Mouse (Mus musculus) embryonic facial prominence, embryonic 14.5 days (tissue): ENCODE measurements around the gene Il17re. TPM values are rescaled to one million over a fixed set of nuclear protein-coding genes. Genes with fewer than 3 reads are reported as not detected.

Source experiments
- ATAC-seq: fragments of 200-750 bp; cut with Nextera tagmentation; 2 replicates; pipeline ENCODE4 v1.8.0; 2017; ENCODE audit warnings: low read depth, moderate number of reproducible peaks, moderate TSS enrichment
- DNase-seq: peaks from one replicate; pipeline ENCODE4 v3.0.0-alpha.2; 2015; ENCODE audit warnings: low spot score
- H3K27ac ChIP-seq: fragments of 300-500 bp; sonication (generic); replicated peaks from 2 replicates; pipeline ENCODE4 v1.5.1; 2014; ENCODE audit warnings: low read depth, mild to moderate bottlenecking, low read length, moderate library complexity
- H3K27me3 ChIP-seq: fragments of 300-500 bp; sonication (generic); replicated peaks from 2 replicates; pipeline ENCODE4 v1.6.1; 2014; ENCODE audit warnings: low read length; ENCODE audit not compliant: control insufficient read depth, insufficient read depth
- H3K36me3 ChIP-seq: fragments of 300-500 bp; sonication (generic); 2 replicates; pipeline ENCODE4 v1.6.1; 2014; ENCODE audit warnings: low read length, mixed read lengths; ENCODE audit not compliant: control insufficient read depth, insufficient read depth
- H3K4me1 ChIP-seq: fragments of 300-500 bp; sonication (generic); 2 replicates; pipeline ENCODE4 v1.6.1; 2014; ENCODE audit warnings: antibody characterized with exemption, low read length; ENCODE audit not compliant: control insufficient read depth, insufficient read depth
- H3K4me2 ChIP-seq: fragments of 300-500 bp; sonication (generic); 2 replicates; pipeline ENCODE4 v1.6.1; 2014; ENCODE audit warnings: low read depth, mild to moderate bottlenecking, low read length, moderate library complexity, mixed read lengths
- H3K4me3 ChIP-seq: fragments of 300-500 bp; sonication (generic); 2 replicates; pipeline ENCODE4 v1.5.1; 2014; ENCODE audit warnings: low read depth, mild to moderate bottlenecking, low read length
- H3K9ac ChIP-seq: fragments of 300-500 bp; sonication (generic); 2 replicates; pipeline ENCODE4 v1.6.1; 2014; ENCODE audit warnings: low read depth, mild to moderate bottlenecking, low read length, moderate library complexity, mixed read lengths
- H3K9me3 ChIP-seq: fragments of 300-500 bp; sonication (generic); 2 replicates; pipeline ENCODE4 v1.6.1; 2016; ENCODE audit warnings: low read length; ENCODE audit not compliant: control insufficient read depth
- WGBS: fragments of 180-500 bp; shearing (Covaris S2); extraction: QIAGEN DNeasy Blood & Tissue Kit; methylation state at CpG from one replicate; pipeline ENCODE4 v1.1.7; 2014; 5-methylcytosine and 5-hydroxymethylcytosine counted together
- polyA plus RNA-seq: library from polyadenylated mRNA; unstranded; fragments of >200 nt; fragmentation: Nextera tagmentation; extraction: Ambion mirVana; gene quantifications from 2 replicates; pipeline ENCODE4 v1.2.1, GENCODE M21; 2014

Il17re gene
- polyA plus RNA-seq, 1 experiment from 2014 or later, result 3.6 TPM

DNA sequence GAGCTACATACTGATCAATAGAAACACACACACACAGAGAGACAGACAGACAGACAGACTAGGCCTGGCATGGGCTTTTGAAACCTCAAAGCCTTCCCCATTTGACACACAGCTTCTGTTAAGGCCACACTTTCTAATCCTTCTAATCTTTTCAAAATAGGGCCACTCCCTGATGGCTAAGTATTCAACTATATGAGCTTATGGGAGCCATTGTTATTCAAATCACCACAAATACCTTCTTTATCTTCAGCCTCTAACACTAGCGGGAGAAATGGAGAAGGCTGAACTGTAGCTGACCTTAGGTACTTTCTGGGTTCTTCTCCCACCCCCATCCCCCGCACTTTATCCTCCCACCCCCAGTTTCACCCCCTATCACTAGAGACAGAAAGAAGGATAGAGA lies 44.5 kb downstream of the Il17re start:
- no peak for ATAC-seq
- WGBS, result 83% methylated on average over 2 of the region's 2 CpGs
- H3K4me1 ChIP-seq, result no peaks in the 10 kb centered on the region

DNA sequence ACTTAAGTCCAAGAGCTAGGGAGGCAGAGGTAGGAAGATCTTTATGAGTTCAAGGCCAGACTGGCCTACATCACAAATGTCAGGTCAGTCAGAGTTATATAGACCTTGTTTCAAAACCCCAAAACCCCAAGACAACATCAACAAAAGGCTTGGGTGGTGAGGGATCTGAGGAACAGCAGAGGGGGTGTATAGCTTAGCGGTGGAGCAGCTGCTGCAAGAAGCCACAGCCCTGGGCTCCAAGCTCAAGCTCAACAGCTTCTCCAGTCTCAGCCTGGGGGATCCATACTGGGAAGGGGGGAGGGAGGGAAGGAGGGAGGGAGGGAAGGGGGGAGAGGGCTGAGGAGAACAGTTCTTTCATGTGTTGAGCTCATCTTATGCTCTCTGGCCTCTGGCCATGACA lies 47.4 kb downstream of the Il17re start:
- no peak for ATAC-seq

More for the DNA sequence above, 44.5 kb downstream of the Il17re start:
- no peak for DNase-seq
- peaks cover 15% of the 10 kb centered on the region for H3K27me3 ChIP-seq
- H3K36me3 ChIP-seq, result no peaks in the 10 kb centered on the region
- no peak overlapping the region for H3K27ac ChIP-seq
- no peak overlapping the region for H3K4me3 ChIP-seq
- H3K9me3 ChIP-seq, result no peaks in the 10 kb centered on the region
- no peak overlapping the region for H3K9ac ChIP-seq
- H3K4me2 ChIP-seq, result no peak overlapping the region

DNA sequence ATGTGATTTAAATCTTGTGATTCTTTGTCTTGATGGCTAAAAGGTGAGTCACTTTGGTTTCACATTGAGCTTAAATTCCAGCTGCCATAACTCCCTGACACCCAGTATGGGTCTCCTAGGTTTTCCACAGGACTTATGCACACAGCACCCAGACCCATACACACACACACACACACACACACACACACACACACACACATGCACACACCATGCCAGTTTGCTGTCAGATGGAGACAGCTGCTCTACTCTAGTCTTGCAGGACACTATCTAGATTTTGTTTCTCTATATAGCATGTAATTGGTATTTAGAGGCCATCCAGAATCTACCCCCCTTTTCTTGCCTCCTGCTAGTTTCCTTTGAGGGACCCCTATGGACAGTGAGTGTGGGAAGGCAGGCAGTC lies 48.8 kb downstream of the Il17re start:
- Histone ChIP-seq H3K27me3 (0 out of 2 replicates have a peak, but pooled peaks cover 5% of the 10 kb centered on the region), H3K9me3 (no peaks in the 10 kb centered on the region), H3K4me2 (no peak overlapping the region), H3K4me3 (no peak overlapping the region), H3K36me3 (no peaks in the 10 kb centered on the region), H3K9ac (no peak overlapping the region), H3K27ac (no peak overlapping the region), H3K4me1 (no peaks in the 10 kb centered on the region)
- DNase-seq, result no peak
- ATAC-seq, result no peak

More for the DNA sequence above, 47.4 kb downstream of the Il17re start:
- no peak overlapping the region for H3K9ac ChIP-seq
- no peaks in the 10 kb centered on the region for H3K36me3 ChIP-seq
- no peaks in the 10 kb centered on the region for H3K4me1 ChIP-seq
- DNase-seq, result no peak
- H3K4me3 ChIP-seq, result no peak overlapping the region
- H3K27me3 ChIP-seq, result peaks cover 15% of the 10 kb centered on the region
- no peaks in the 10 kb centered on the region for H3K9me3 ChIP-seq
- WGBS, result 47% methylated on average over 1 of the region's 1 CpGs
- no peak overlapping the region for H3K4me2 ChIP-seq
- H3K27ac ChIP-seq, result no peak overlapping the region

DNA sequence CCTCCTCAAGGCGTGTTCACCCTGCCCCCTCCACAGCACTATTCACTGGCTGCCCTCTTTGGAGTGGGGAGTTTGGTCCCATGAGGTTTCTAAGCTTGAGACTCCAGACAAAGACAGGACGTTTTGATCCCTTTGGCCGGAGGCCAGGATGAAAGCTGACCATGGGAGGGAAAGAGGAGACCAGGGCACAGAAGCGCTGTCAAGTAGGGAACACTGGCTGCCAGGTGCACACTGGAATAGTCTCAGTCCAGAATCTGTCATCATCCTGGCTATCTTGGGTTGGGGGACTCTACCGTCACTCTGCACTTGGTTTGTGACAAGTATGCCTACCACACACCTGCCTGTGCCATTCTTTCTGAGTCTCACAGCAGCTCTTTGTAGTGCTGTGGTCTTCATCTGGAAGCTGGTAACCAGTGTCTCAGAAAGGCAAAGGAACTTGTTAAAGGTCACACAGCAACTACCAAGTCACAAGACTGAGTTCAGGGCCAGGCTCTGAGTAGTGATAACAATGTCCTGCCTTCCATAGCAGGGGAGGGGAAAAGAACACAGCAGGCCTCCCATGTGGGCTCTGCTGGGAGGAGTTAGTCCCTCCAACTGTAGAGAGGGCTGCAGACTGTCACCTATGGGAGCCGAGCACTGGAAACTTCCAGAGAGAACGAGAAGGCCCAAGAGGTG lies 50.1 kb downstream of the Il17re start:
- DNase-seq (peak; percentile 82), ATAC-seq (peak; percentile 82)
- Histone ChIP-seq H3K4me3 (no peak overlapping the region), H3K27ac (no peak overlapping the region; the same call in 1 of the 2 replicates), H3K9ac (no peak overlapping the region), H3K27me3 (no peaks in the 10 kb centered on the region), H3K4me2 (no peak overlapping the region), H3K4me1 (no peaks in the 10 kb centered on the region), H3K36me3 (peaks cover 5% of the 10 kb centered on the region), H3K9me3 (no peaks in the 10 kb centered on the region)
- WGBS, result 61% methylated on average over 7 of the region's 7 CpGs

DNA sequence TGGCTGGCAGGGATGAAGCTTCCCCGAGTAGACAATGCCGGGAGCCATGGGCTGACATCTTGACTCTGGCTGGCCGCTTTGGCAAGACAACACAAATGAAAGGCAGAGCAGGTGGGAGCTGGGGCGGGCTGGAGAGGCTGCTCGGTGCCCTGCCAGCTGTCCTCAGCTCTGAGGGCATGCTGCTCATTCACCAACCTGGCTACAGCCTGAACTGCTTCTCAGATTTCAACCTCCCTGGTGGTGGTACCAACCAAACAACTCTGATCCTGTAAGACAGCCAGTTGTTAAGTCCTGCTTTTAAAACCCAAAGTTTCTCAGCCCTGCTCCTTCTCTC lies 50.6 kb downstream of the Il17re start:
- Histone ChIP-seq H3K4me2 (no peak overlapping the region), H3K4me3 (no peak overlapping the region), H3K36me3 (peaks cover 10% of the 10 kb centered on the region), H3K27ac (no peak overlapping the region; the same call in 1 of the 2 replicates), H3K9me3 (no peaks in the 10 kb centered on the region), H3K27me3 (no peaks in the 10 kb centered on the region), H3K9ac (no peak overlapping the region), H3K4me1 (no peaks in the 10 kb centered on the region)
- peak; percentile 87 for ATAC-seq
- DNase-seq, result peak; percentile 72
- 50% methylated on average over 5 of the region's 5 CpGs for WGBS

DNA sequence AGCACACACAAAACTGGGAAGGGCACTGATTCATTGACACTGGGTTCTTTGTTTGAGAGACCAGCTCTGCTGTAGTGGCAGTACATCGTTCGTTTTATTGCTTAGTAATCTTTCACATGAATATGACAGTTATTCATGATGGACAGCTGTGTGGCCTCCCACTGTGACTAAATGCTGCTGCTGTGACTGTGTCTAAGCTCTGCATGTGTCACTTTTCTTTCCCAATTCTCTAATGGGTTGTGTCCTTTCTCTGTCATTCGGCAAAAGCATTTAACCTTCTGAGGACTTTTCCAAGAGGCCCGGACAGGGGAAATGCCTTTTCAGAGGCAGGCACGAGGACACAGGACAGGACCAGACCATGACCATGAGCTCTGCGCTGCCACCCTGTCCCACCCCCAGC lies 55.7 kb downstream of the Il17re start:
- no peaks in the 10 kb centered on the region for H3K4me1 ChIP-seq
- H3K9me3 ChIP-seq, result no peaks in the 10 kb centered on the region
- WGBS, result 87% methylated on average over 6 of the region's 6 CpGs
- ATAC-seq (no peak), DNase-seq (no peak)
- H3K9ac ChIP-seq, result no peak overlapping the region
- H3K27ac ChIP-seq, result no peak overlapping the region
- H3K36me3 ChIP-seq, result peaks cover 59% of the 10 kb centered on the region
- H3K4me2 ChIP-seq, result no peak overlapping the region
- H3K27me3 ChIP-seq, result no peaks in the 10 kb centered on the region
- H3K4me3 ChIP-seq, result no peak overlapping the region

DNA sequence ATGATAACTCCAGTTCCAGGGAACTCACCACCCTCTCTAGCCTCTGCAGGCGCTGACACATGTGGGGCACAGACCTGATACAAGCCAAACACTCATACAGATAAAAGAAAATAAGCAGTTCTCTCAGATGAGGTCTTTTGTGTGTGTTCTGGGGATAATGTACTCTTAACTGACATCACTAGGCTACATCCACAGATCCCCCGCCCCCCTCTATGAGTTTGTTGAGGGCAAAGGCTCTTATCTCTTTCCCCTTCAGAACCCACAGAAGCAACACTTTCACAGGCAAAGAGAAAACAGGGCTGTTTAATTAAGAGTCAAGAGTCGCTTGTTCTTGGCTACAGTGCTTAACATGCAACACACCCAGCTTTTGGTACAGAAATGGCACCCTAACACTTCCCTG lies 56.3 kb downstream of the Il17re start:
- Histone ChIP-seq H3K27me3 (no peaks in the 10 kb centered on the region), H3K4me3 (no peak overlapping the region), H3K4me1 (no peaks in the 10 kb centered on the region), H3K9ac (no peak overlapping the region), H3K36me3 (peaks cover 66% of the 10 kb centered on the region), H3K27ac (no peak overlapping the region), H3K4me2 (no peak overlapping the region), H3K9me3 (no peaks in the 10 kb centered on the region)
- DNase-seq (no peak), ATAC-seq (no peak)
- 96% methylated on average over 3 of the region's 3 CpGs for WGBS

DNA sequence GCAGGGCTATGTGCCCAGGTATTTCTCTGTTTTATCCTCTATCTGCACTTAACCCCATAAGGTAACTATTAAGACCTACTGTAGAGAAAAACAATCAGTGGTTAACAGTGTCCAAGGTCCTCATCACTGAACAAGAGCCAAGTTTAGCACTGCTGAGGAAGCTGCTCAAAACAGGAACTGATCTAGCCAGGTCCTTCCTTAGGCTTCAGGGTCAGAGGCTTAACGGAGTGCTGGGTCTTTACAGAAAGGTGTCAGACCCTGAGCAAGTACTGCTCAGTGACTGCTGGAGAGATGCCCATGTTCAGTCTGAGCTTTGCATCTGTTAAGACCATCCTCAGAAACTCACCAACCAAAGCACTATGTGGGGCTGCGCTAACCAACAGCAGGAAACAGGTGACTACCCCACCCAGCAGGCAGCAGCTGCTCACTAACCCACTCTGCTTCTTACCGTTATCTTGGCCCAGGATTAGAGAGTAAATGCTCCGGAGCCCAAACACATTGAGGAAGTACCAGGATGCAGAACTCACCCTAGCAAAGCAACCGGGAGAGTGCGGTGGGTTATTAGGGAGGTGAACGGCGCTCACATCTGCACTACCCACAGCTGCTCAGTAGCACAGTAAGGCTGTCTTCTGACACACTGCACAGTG lies 59.3 kb downstream of the Il17re start:
- ATAC-seq (no peak), DNase-seq (no peak)
- Histone ChIP-seq H3K36me3 (peaks cover 94% of the 10 kb centered on the region), H3K9me3 (no peaks in the 10 kb centered on the region), H3K4me3 (no peak overlapping the region), H3K9ac (no peak overlapping the region), H3K27me3 (no peaks in the 10 kb centered on the region), H3K4me1 (no peaks in the 10 kb centered on the region), H3K27ac (no peak overlapping the region), H3K4me2 (no peak overlapping the region)
- 89% methylated on average over 8 of the region's 8 CpGs for WGBS
